Mouse (Mus musculus): ENCODE measurements around the gene Myo1f. TPM values are rescaled to one million over a fixed set of nuclear protein-coding genes. Genes with fewer than 3 reads are reported as not detected.

Gene Myo1f
- polyA plus RNA-seq, 1 experiment from 2014 or later, result 1.4 TPM

DNA sequence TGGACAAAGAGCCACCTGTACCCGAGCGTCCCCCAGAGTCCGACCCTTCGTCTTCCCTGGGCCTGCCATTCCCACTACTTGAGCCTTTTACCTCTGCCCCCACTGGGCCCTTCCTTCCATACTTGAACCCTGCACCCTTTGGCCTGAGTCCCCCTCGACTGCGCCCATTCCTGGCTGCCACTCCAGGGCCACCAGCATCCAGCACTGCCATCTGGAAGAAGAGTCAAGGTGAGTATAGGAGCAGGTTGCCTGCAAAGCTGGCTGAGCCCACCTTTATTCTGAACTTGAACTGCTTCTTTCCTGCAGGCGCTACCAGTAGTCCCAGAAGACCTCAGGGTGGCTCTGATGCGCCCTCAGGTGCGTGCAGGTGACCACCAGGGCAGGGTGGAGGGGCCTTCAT, 75.7 kb downstream of the Myo1f start:
- Histone ChIP-seq H3K27me3 (replicated peaks; ENCODE audit: control insufficient read depth, insufficient read depth, low read length) (no peaks in the 10 kb centered on the region), H3K4me2 (ENCODE audit: low read length) (no peak overlapping the region), H3K4me3 (ENCODE audit: low read length) (no peak overlapping the region), H3K36me3 (ENCODE audit: control insufficient read depth, insufficient read depth, low read length) (peaks cover 3% of the 10 kb centered on the region), H3K4me1 (ENCODE audit: control insufficient read depth, insufficient read depth, low read depth, low read length) (peaks cover 27% of the 10 kb centered on the region), H3K9me3 (ENCODE audit: control insufficient read depth, low read length) (no peaks in the 10 kb centered on the region), H3K27ac (ENCODE audit: low read depth, low read length) (peak overlapping the region; percentile 3; the same call in 1 of the 2 replicates), H3K9ac (ENCODE audit: low read depth, low read length) (0 out of 2 replicates have a peak overlapping the region, but pooled peaks have one; percentile 11)
- WGBS, result 97% methylated on average over 9 of the region's 9 CpGs
- ATAC-seq, result no peak

DNA sequence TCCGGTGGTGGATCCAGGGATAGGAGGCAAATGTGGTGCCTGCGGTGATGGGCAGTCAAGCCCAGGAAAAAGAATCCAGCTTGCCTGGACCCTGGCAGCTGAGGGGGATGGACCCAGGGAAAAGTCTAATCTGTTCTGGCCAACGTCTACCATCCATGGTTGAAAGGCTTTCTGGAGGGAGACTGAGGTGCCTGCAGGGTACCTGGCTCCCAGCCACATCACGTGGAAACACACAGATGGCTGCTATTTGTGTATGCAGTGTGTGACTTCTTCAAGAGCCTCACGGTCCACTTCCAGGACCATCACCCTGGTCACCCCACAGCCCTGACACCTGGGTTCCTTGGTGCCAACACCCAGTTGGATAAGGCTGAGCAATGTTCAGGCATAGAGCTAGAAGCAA, 76.3 kb downstream of the Myo1f start:
- H3K4me2 ChIP-seq (ENCODE audit: low read length), result no peak overlapping the region
- peak overlapping the region; percentile 3; the same call in 1 of the 2 replicates for H3K27ac ChIP-seq (ENCODE audit: low read depth, low read length)
- no peaks in the 10 kb centered on the region for H3K27me3 ChIP-seq (replicated peaks; ENCODE audit: control insufficient read depth, insufficient read depth, low read length)
- peaks cover 3% of the 10 kb centered on the region for H3K36me3 ChIP-seq (ENCODE audit: control insufficient read depth, insufficient read depth, low read length)
- H3K4me1 ChIP-seq (ENCODE audit: control insufficient read depth, insufficient read depth, low read depth, low read length), result peaks cover 27% of the 10 kb centered on the region
- no peak overlapping the region for H3K9ac ChIP-seq (ENCODE audit: low read depth, low read length)
- no peak overlapping the region for H3K4me3 ChIP-seq (ENCODE audit: low read length)
- ATAC-seq, result no peak
- whole genome bisulfite sequencing, result 76% methylated on average over 5 of the region's 5 CpGs
- no peaks in the 10 kb centered on the region for H3K9me3 ChIP-seq (ENCODE audit: control insufficient read depth, low read length)

DNA sequence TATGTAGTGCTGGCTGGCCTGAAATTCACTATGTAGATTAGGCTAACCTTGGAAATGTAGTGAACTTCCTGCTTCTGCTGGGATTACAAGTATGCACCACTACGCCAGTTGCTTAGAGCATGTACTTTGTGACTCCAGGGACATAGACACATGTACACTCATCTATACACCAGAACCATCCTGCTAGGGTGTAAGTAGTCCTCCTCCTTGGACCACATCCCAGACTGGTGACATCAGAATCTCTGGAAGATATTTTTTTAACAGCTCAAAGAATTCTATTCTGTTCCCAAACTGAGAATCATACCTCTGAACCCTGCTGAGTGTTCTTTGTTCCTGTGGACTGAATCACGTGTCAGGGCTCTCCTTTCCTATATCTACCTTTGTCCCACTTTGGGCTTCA, 81.5 kb downstream of the Myo1f start:
- Histone ChIP-seq H3K4me1 (ENCODE audit: control insufficient read depth, insufficient read depth, low read depth, low read length) (no peaks in the 10 kb centered on the region; the same call in 1 of the 2 replicates), H3K36me3 (ENCODE audit: control insufficient read depth, insufficient read depth, low read length) (peaks cover 5% of the 10 kb centered on the region), H3K9ac (ENCODE audit: low read depth, low read length) (no peak overlapping the region), H3K4me3 (ENCODE audit: low read length) (no peak overlapping the region), H3K9me3 (ENCODE audit: control insufficient read depth, low read length) (no peaks in the 10 kb centered on the region), H3K27me3 (replicated peaks; ENCODE audit: control insufficient read depth, insufficient read depth, low read length) (no peaks in the 10 kb centered on the region), H3K27ac (ENCODE audit: low read depth, low read length) (no peak overlapping the region), H3K4me2 (ENCODE audit: low read length) (no peak overlapping the region)
- 88% methylated on average over 2 of the region's 2 CpGs for WGBS
- no peak for ATAC-seq

DNA sequence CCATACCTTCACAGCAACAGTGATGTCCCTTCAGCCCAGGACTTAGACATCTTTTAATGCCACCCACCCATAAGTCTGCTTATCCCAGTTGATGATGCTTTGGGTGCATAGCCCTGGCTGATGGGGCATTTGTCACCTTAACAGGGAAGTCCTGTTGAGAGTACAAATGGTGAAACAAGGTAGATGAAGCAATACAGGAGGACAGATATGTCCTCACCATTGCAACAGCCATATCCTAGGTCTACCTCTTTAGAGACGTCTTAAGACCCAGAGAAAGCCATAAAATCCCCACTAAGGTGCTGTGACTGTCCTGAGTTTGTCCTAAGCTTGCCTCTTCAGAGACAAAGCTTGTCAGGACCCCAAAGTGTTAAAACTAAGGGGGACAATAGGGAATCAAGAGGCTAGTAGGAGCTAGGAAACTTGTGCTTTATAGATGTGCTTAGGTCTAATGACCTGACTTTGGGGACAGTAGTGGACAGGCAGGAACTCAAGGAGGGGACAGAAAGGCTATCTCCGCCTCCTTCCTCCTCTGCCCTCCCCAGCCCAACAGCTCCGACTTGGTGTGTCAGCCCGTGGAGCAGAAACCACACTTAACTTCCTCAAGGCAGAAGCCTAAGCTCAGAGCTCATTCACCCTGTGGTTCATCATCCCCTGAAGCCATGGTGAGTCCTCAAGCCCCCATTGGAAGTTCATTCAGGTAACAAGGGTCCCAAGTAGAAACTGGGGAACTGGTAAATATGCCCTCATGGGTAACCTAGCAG, 82.2 kb downstream of the Myo1f start, which contains the start of gene Pram1:
Pram1 (plus strand) TSS at position 541 of the 761 bp plus-strand sequence.
- Histone ChIP-seq H3K27ac (ENCODE audit: low read depth, low read length) (no peak within 1 kb of the TSS), H3K4me3 (ENCODE audit: low read length) (no peak within 1 kb of the TSS), H3K4me2 (ENCODE audit: low read length) (no peak within 1 kb of the TSS), H3K4me1 (ENCODE audit: control insufficient read depth, insufficient read depth, low read depth, low read length) (no peaks in the 10 kb centered on the region), H3K36me3 (ENCODE audit: control insufficient read depth, insufficient read depth, low read length) (peaks cover 3% of the 10 kb centered on the region), H3K9ac (ENCODE audit: low read depth, low read length) (no peak within 1 kb of the TSS), H3K27me3 (replicated peaks; ENCODE audit: control insufficient read depth, insufficient read depth, low read length) (no peaks in the 10 kb centered on the region), H3K9me3 (ENCODE audit: control insufficient read depth, low read length) (no peaks in the 10 kb centered on the region)
- 91% methylated on average over 4 of the region's 4 CpGs for WGBS
- no peak for ATAC-seq

DNA sequence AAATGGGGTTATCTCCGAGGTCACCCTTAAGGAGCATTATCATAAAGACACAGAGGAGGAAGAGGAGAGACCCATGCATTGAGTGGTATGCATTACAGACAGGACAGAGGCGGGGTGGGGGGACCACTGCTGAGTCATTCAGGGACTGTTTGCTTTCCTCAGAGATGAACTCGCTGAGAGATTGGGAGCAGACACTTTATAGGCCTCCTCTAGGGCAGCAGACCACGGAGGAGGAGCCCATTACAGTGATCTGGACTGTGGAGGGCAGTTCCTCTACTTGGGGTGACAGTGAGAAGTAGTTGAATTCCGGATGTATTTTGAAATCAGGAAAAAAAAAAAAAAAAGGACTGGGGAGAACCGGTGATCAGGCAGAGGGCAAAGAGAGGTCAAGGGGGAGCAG, 84.2 kb downstream of the Myo1f start:
- ATAC-seq, result no peak
- H3K36me3 ChIP-seq (ENCODE audit: control insufficient read depth, insufficient read depth, low read length), result peaks cover 7% of the 10 kb centered on the region
- H3K27ac ChIP-seq (ENCODE audit: low read depth, low read length), result no peak overlapping the region
- H3K4me3 ChIP-seq (ENCODE audit: low read length), result no peak overlapping the region
- no peaks in the 10 kb centered on the region for H3K9me3 ChIP-seq (ENCODE audit: control insufficient read depth, low read length)
- no peak overlapping the region for H3K4me2 ChIP-seq (ENCODE audit: low read length)
- 65% methylated on average over 6 of the region's 6 CpGs for WGBS
- no peaks in the 10 kb centered on the region for H3K4me1 ChIP-seq (ENCODE audit: control insufficient read depth, insufficient read depth, low read depth, low read length)
- H3K9ac ChIP-seq (ENCODE audit: low read depth, low read length), result no peak overlapping the region
- H3K27me3 ChIP-seq (replicated peaks; ENCODE audit: control insufficient read depth, insufficient read depth, low read length), result no peaks in the 10 kb centered on the region

DNA sequence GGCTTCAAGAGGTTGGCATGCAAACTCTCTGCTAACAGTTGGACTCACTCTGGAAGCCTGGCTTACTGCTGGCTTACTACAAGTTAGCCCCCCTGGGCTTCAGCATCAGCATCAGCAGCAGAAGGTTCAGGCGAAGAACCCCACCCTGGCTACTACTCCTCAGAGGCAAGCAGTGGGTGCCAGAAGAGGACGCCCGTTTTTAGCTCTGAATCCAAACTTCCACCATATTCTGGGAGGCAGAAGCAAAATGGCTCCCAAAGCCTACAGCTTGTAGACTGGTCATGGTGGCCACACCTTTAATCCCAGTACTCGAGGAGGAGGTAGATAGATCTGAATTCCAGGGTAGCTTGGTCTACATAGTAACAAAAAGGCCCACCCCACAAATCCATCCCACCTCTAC, 88.6 kb downstream of the Myo1f start:
- 91% methylated on average over 4 of the region's 4 CpGs for WGBS
- Histone ChIP-seq H3K4me1 (ENCODE audit: control insufficient read depth, insufficient read depth, low read depth, low read length) (no peaks in the 10 kb centered on the region), H3K4me2 (ENCODE audit: low read length) (no peak overlapping the region), H3K9ac (ENCODE audit: low read depth, low read length) (no peak overlapping the region), H3K27me3 (replicated peaks; ENCODE audit: control insufficient read depth, insufficient read depth, low read length) (no peaks in the 10 kb centered on the region), H3K9me3 (ENCODE audit: control insufficient read depth, low read length) (no peaks in the 10 kb centered on the region), H3K4me3 (ENCODE audit: low read length) (no peak overlapping the region), H3K36me3 (ENCODE audit: control insufficient read depth, insufficient read depth, low read length) (peaks cover 36% of the 10 kb centered on the region), H3K27ac (ENCODE audit: low read depth, low read length) (no peak overlapping the region)
- no peak for ATAC-seq

DNA sequence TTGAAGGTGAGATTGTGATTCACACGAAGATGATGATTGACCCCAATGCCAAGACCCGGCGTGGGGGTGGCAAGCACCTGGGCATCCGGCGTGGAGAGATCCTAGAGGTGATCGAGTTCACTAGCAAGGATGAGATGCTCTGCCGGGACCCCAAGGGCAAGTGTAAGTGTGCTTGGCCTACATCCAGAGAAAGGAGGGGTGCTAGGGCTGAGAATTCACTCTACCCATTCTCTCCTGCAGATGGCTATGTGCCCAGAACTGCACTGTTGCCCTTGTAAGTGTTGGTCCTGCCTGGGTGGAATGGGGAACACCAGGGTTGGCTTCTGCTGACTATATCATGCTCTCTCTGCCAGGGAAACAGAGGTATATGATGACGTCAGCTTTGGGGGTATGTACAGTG, 89.6 kb downstream of the Myo1f start:
- Histone ChIP-seq H3K9me3 (ENCODE audit: control insufficient read depth, low read length) (no peaks in the 10 kb centered on the region), H3K4me1 (ENCODE audit: control insufficient read depth, insufficient read depth, low read depth, low read length) (no peaks in the 10 kb centered on the region), H3K27me3 (replicated peaks; ENCODE audit: control insufficient read depth, insufficient read depth, low read length) (no peaks in the 10 kb centered on the region), H3K9ac (ENCODE audit: low read depth, low read length) (no peak overlapping the region), H3K27ac (ENCODE audit: low read depth, low read length) (no peak overlapping the region), H3K4me3 (ENCODE audit: low read length) (no peak overlapping the region), H3K36me3 (ENCODE audit: control insufficient read depth, insufficient read depth, low read length) (peaks cover 46% of the 10 kb centered on the region), H3K4me2 (ENCODE audit: low read length) (no peak overlapping the region)
- WGBS, result 91% methylated on average over 8 of the region's 8 CpGs
- ATAC-seq, result no peak

DNA sequence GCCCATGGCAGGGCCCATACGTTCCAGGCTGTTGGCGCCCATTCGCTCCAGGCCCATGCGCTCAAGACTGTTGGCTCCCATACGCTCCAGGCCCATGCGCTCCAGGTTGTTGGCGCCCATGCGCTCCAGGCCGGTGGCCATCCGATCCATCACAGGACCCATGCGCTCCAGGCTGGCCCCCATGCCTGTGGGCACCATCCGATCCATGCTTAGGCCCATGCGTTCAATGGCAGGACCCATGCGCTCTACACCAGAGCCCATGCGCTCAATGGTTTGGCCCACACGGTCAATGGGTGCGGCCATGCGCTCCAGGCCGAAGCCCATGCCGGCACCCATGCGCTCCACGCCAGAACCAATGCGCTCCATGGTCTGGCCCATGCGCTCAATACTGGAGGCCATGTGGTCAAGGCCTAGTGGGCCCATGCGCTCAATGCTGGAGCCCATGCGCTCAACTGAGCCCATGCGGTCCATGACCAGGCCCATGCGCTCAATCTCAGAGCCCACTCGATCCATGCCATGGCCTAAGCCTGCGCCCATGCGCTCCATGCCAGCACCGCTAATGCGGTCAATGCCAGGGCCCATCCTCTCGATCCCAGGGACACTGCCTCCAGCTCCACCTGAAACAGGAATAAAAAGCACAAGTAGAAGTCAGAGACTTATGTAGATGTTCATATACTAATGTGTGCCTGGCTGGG, 94.4 kb downstream of the Myo1f start:
- H3K9ac ChIP-seq (ENCODE audit: low read depth, low read length), result no peak overlapping the region
- H3K27me3 ChIP-seq (replicated peaks; ENCODE audit: control insufficient read depth, insufficient read depth, low read length), result no peaks in the 10 kb centered on the region
- H3K4me3 ChIP-seq (ENCODE audit: low read length), result no peak overlapping the region
- no peaks in the 10 kb centered on the region for H3K4me1 ChIP-seq (ENCODE audit: control insufficient read depth, insufficient read depth, low read depth, low read length)
- ATAC-seq, result peak; percentile 58; the same call in 1 of the 2 replicates
- no peak overlapping the region for H3K27ac ChIP-seq (ENCODE audit: low read depth, low read length)
- H3K4me2 ChIP-seq (ENCODE audit: low read length), result no peak overlapping the region
- H3K9me3 ChIP-seq (ENCODE audit: control insufficient read depth, low read length), result no peaks in the 10 kb centered on the region
- WGBS, result 98% methylated on average over 34 of the region's 34 CpGs
- H3K36me3 ChIP-seq (ENCODE audit: control insufficient read depth, insufficient read depth, low read length), result peaks cover 53% of the 10 kb centered on the region
